Mouse (Mus musculus) heart, embryonic 16.5 days (tissue): Measurements from ENCODE around the gene Smc3. TPM values are rescaled to one million over a fixed set of nuclear protein-coding genes. Genes with fewer than 3 reads are reported as not detected.

Source experiments
- ATAC-seq: fragments of 200-750 bp; cut with Nextera tagmentation; replicated peaks from 2 replicates; pipeline ENCODE4 v1.8.0; 2017; ENCODE audit warnings: moderate number of reproducible peaks; ENCODE audit not compliant: insufficient read depth, low FRiP score; ENCODE audit errors: extremely low read depth
- H3K27ac ChIP-seq: fragments of 300-500 bp; sonication (generic); 2 replicates; pipeline ENCODE4 v1.5.1; 2014; ENCODE audit warnings: mild to moderate bottlenecking, low read length, control low read depth, moderate library complexity
- H3K27me3 ChIP-seq: fragments of 300-500 bp; sonication (generic); 2 replicates; pipeline ENCODE4 v1.6.1; 2014; ENCODE audit warnings: low read length, mixed read lengths; ENCODE audit not compliant: control insufficient read depth, insufficient read depth
- H3K36me3 ChIP-seq: fragments of 300-500 bp; sonication (generic); 2 replicates; pipeline ENCODE4 v1.6.1; 2014; ENCODE audit not compliant: control insufficient read depth, insufficient read depth
- H3K4me1 ChIP-seq: fragments of 300-500 bp; sonication (generic); 2 replicates; pipeline ENCODE4 v1.6.1; 2014; ENCODE audit warnings: low read length, mixed read lengths; ENCODE audit not compliant: control insufficient read depth, insufficient read depth
- H3K4me2 ChIP-seq: fragments of 300-500 bp; sonication (generic); 2 replicates; pipeline ENCODE4 v1.6.1; 2014; ENCODE audit warnings: low read depth, mild to moderate bottlenecking, control low read depth, low read length
- H3K4me3 ChIP-seq: fragments of 300-500 bp; sonication (generic); 2 replicates; pipeline ENCODE4 v1.5.1; 2014; ENCODE audit warnings: mild to moderate bottlenecking, control low read depth, low read length
- H3K9ac ChIP-seq: fragments of 300-500 bp; sonication (generic); 2 replicates; pipeline ENCODE4 v1.6.1; 2014; ENCODE audit warnings: low read length, control low read depth
- H3K9me3 ChIP-seq: fragments of 300-500 bp; sonication (generic); replicated peaks from 2 replicates; pipeline ENCODE4 v1.6.1; 2016; ENCODE audit warnings: low read length; ENCODE audit not compliant: control insufficient read depth
- WGBS: fragments of 180-500 bp; shearing (Covaris S2); extraction: QIAGEN DNeasy Blood & Tissue Kit; methylation state at CpG from one replicate; pipeline ENCODE4 v1.1.7; 2014; 5-methylcytosine and 5-hydroxymethylcytosine counted together
- polyA plus RNA-seq: library from polyadenylated mRNA; unstranded; fragments of >200 nt; fragmentation: Nextera tagmentation; extraction: Ambion mirVana; gene quantifications from 2 replicates; pipeline ENCODE4 v1.2.1, GENCODE M21; 2015

The Smc3 gene
- polyA plus RNA-seq, 1 experiment from 2014 or later: 42.5 TPM

GRCm38 (mm10) chr19:53674131-53674925 is 74.1 kb downstream of the Smc3 start:
- Histone ChIP-seq H3K4me1 (peaks cover 34% of the 10 kb centered on the region), H3K9me3 (no peaks in the 10 kb centered on the region), H3K4me3 (peak overlapping the region; percentile 54), H3K27ac (peak overlapping the region; percentile 97), H3K9ac (peak overlapping the region; percentile 72), H3K27me3 (peaks cover 14% of the 10 kb centered on the region), H3K4me2 (peak overlapping the region; percentile 91), H3K36me3 (no peaks in the 10 kb centered on the region)
- 27% methylated on average over 9 of the region's 9 CpGs for WGBS
- no peak for ATAC-seq

DNA sequence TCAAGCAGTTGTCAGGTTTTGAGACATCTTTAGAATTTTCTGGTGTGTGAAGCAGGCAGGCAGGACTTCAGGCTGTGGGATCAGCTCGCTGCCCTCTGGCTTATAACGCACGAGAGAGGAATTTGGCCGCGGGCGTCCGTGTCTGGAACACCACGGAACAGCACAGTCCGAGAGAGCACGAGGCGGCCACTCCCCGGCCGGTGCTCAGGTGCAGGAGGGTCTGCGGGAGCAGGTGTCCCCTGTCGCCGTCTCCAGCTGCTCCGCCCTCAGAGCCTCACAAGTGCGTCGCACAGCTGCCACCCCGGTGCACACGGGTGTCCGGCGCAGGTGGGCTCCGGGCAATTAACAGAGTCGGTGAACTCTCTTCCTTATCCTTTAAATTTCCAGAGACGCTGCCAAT is 76.0 kb downstream of the Smc3 start:
- ATAC-seq: no peak; the same call in 1 of the 2 replicates
- H3K36me3 ChIP-seq: no peaks in the 10 kb centered on the region
- peak overlapping the region; percentile 91 for H3K4me2 ChIP-seq
- H3K27me3 ChIP-seq: peaks cover 14% of the 10 kb centered on the region
- peak overlapping the region; percentile 54 for H3K4me3 ChIP-seq
- peak overlapping the region; percentile 72 for H3K9ac ChIP-seq
- under 1% methylated on average over 26 of the region's 26 CpGs for WGBS
- H3K9me3 ChIP-seq: no peaks in the 10 kb centered on the region
- peak overlapping the region; percentile 97 for H3K27ac ChIP-seq
- peaks cover 17% of the 10 kb centered on the region for H3K4me1 ChIP-seq

DNA sequence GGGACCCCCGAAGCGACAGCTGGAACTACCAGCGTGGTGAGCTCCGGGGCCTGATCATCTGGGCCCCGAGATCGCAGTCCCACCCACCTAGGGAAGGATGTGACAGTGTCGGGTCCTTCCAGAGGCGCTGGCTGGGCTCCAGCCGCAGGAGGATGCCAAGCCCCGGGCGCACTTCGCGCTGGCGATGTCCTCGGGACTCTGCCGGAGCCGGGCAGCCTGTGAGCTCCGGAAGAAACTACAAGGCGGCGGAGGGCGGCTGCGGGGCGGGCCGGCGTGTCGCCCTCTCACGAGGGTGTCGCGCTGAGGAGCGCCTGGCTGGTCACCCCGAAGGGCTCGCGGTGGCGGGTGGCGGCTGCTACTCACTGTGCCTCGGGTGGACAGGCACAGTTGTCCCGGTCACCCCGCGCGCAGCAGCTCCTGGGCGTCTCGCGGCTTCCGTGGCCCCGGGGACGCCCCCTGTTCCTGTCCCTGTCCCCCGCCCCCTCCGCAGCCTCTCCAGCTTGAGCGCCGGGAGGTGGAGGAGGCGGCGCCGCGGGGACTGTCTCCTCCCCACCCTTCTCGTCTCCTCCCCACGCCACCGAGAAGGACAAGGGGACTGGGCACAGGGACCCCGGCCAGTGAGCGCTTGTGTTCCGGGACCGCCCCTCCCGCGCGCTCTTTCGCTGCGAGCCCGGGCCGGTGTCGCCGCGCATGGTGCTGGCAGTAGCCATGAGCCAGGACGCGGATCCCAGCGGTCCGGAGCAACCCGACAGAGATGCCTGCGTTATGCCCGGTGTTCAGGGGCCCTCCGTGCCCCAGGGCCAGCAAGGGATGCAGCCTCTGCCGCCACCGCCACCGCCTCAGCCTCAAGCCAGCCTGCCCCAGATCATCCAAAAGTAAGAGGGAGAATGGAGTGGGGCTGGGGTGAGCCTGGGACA is 76.8 kb downstream of the Smc3 start, which contains the start of gene Rbm20:
TSS of gene Rbm20 (plus strand) at position 589 of the 917 bp plus-strand sequence.
- Histone ChIP-seq H3K9ac (peak within 1 kb of the TSS; percentile 72), H3K27me3 (peaks cover 11% of the 10 kb centered on the region), H3K36me3 (no peaks in the 10 kb centered on the region), H3K4me2 (peak within 1 kb of the TSS; percentile 91), H3K9me3 (no peaks in the 10 kb centered on the region), H3K27ac (peak within 1 kb of the TSS; percentile 97), H3K4me3 (peak within 1 kb of the TSS; percentile 54), H3K4me1 (peaks cover 14% of the 10 kb centered on the region)
- under 1% methylated on average over 79 of the region's 82 CpGs for WGBS
- ATAC-seq: peak; percentile 94

- H3K27me3 ChIP-seq: peaks cover 8% of the 10 kb centered on the region
- peak overlapping the region; percentile 49 for H3K27ac ChIP-seq
- H3K9me3 ChIP-seq: no peaks in the 10 kb centered on the region
- WGBS: 60% methylated on average over 9 of the region's 9 CpGs
- ATAC-seq: no peak
- H3K4me3 ChIP-seq: peak overlapping the region; percentile 43
- H3K4me2 ChIP-seq: peak overlapping the region; percentile 66
- H3K36me3 ChIP-seq: no peaks in the 10 kb centered on the region
- peaks cover 15% of the 10 kb centered on the region for H3K4me1 ChIP-seq
- H3K9ac ChIP-seq: peak overlapping the region; percentile 72
Observed at GRCm38 (mm10) chr19:53679194-53679593, 79.0 kb downstream of the Smc3 start.

GRCm38 (mm10) chr19:53679981-53680380 is 79.8 kb downstream of the Smc3 start:
- peaks cover 5% of the 10 kb centered on the region for H3K27me3 ChIP-seq
- H3K9me3 ChIP-seq: no peaks in the 10 kb centered on the region
- peak overlapping the region; percentile 72 for H3K9ac ChIP-seq
- peaks cover 10% of the 10 kb centered on the region for H3K4me1 ChIP-seq
- H3K36me3 ChIP-seq: no peaks in the 10 kb centered on the region
- H3K4me3 ChIP-seq: peak overlapping the region; percentile 43
- peak overlapping the region; percentile 49 for H3K27ac ChIP-seq
- peak overlapping the region; percentile 66 for H3K4me2 ChIP-seq
- ATAC-seq: no peak
- 45% methylated on average over 7 of the region's 7 CpGs for WGBS

DNA sequence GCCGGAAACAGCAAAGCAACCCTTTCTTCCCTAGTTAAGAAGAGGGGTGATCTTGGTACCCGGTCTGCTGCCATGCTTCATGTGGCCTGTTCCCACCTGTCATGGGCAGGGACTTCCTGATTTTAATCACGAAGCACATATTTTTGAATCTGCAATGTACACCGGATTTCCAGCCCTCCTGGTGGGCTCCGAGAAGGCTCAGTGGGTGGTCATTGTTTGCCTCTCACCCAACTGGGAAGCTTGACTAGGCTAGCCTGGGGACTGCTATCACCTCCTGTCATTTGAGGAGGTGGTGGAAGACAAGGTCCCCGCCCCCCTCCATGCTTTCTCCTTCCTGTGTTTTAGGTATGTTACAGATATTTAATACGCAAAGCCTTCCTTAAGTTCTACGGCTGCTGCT is 82.2 kb downstream of the Smc3 start:
- WGBS: 22% methylated on average over 8 of the region's 8 CpGs
- Histone ChIP-seq H3K4me2 (peak overlapping the region; percentile 63), H3K9me3 (no peaks in the 10 kb centered on the region), H3K4me1 (peaks cover 10% of the 10 kb centered on the region), H3K27ac (peak overlapping the region; percentile 2), H3K9ac (peak overlapping the region; percentile 58), H3K36me3 (no peaks in the 10 kb centered on the region), H3K27me3 (no peaks in the 10 kb centered on the region), H3K4me3 (peak overlapping the region; percentile 33; the same call in 1 of the 2 replicates)
- no peak for ATAC-seq

DNA sequence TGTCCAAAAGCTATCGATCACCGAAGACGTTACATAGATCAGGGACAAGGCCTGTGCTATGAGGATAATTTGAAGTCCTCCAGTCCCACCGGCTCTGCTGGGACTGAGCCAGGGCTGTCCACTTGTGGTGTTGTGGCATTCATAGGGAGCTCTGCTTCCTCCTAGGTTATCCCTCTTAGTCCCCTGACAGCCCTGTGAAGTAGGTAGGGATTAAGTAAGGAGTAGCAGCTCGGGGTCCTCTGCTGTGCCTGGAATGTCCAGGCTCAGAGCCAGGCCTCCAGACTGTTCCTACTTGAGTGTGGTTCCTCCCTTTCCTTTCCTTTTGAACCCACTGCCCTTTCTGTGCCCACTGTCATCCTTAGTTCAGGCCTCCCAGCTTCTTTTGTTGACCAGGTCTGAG is 87.4 kb downstream of the Smc3 start:
- H3K9ac ChIP-seq: no peak overlapping the region; the same call in 1 of the 2 replicates
- no peak overlapping the region for H3K4me2 ChIP-seq
- no peaks in the 10 kb centered on the region for H3K9me3 ChIP-seq
- no peaks in the 10 kb centered on the region for H3K27me3 ChIP-seq
- 0 out of 2 replicates have a peak, but pooled peaks cover 3% of the 10 kb centered on the region for H3K36me3 ChIP-seq
- peak; percentile 62 for ATAC-seq
- H3K4me3 ChIP-seq: no peak overlapping the region
- 51% methylated on average over 5 of the region's 5 CpGs for WGBS
- H3K4me1 ChIP-seq: peaks cover 6% of the 10 kb centered on the region
- peak overlapping the region; percentile 64 for H3K27ac ChIP-seq

GRCm38 (mm10) chr19:53690816-53691215 is 90.6 kb downstream of the Smc3 start:
- 75% methylated on average over 10 of the region's 10 CpGs for WGBS
- Histone ChIP-seq H3K9ac (no peak overlapping the region), H3K36me3 (0 out of 2 replicates have a peak, but pooled peaks cover 3% of the 10 kb centered on the region), H3K4me3 (no peak overlapping the region), H3K27ac (no peak overlapping the region), H3K27me3 (no peaks in the 10 kb centered on the region), H3K4me1 (peaks cover 14% of the 10 kb centered on the region), H3K4me2 (no peak overlapping the region), H3K9me3 (no peaks in the 10 kb centered on the region)
- no peak for ATAC-seq
